Mouse (Mus musculus): ENCODE results near the gene Sgms2. TPM values are rescaled to one million over a fixed set of nuclear protein-coding genes. Genes with fewer than 3 reads are reported as not detected.
A peak's percentile ranks its signal among the peaks of the same experiment; 100 is the strongest.
"Not testable (repeated sequence)": the region's sequence is repeated elsewhere in the genome, so short reads cannot be mapped to it uniquely, and the experiment has no call there.

Sgms2 gene
- polyA plus RNA-seq, 1 experiment from 2014 or later: 1.6 TPM

DNA sequence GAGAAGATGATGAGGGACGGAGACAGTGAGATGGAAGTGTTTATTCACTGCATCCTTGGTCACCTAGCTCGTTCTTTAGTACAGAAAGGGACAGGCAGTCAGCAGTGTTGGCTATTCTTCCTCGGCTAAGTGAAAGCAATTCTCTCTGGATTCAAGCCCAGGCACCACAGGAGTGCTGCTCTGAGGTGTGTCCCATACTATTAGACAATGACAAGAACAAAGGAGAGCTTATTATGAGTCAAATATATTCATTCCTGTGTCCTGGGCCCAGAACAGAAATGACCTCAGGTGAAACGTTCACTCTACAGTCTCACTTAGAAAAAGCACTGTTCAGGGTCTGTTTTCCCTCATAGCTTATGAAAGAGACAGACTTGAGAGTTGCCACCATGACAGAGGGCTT lies 151.9 kb downstream of the Sgms2 start:
- ATAC-seq (ENCODE audit: low read depth): no peak

DNA sequence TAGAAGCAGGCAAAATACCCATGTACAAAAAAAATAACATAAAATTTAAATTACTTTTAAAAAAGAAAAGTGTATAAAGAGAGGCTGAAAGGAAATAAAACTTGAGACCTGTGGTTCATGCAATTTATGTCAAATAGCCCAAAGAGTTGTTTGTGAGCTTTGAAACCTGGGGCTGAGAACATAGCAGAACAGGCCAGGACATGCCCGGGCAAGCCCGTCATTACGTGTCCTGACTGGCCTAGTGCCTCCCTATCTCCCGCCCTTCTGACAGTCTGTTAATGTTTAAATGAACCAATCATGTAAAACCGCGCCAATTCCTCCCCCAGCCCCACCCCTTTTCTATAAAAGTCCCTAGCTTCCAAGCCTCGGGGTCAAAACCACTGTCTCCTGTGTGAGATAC lies 153.5 kb downstream of the Sgms2 start:
- ATAC-seq (ENCODE audit: low read depth); H3K4me3 ChIP-seq (ENCODE audit: low read depth, low read length); H3K9ac ChIP-seq (replicated peaks; ENCODE audit: low read depth, low read length); H3K4me2 ChIP-seq (ENCODE audit: low read depth, low read length); H3K9me3 ChIP-seq (ENCODE audit: control insufficient read depth, low read length); H3K36me3 ChIP-seq (ENCODE audit: control insufficient read depth, insufficient read depth, low read length); H3K27ac ChIP-seq (ENCODE audit: low read depth, low read length); H3K27me3 ChIP-seq (ENCODE audit: control insufficient read depth, insufficient read depth, low read length); H3K4me1 ChIP-seq (ENCODE audit: control insufficient read depth, insufficient read depth, low read length): not testable (repeated sequence)
- WGBS: 94% methylated on average over 6 of the region's 7 CpGs

More for the DNA sequence above, 151.9 kb downstream of the Sgms2 start:
- 67% methylated on average over 4 of the region's 4 CpGs for WGBS
- 0 out of 2 replicates have a peak, but pooled peaks cover 3% of the 10 kb centered on the region for H3K4me1 ChIP-seq (ENCODE audit: control insufficient read depth, insufficient read depth, low read length)
- H3K4me3 ChIP-seq (ENCODE audit: low read depth, low read length): no peak overlapping the region
- H3K27ac ChIP-seq (ENCODE audit: low read depth, low read length): no peak overlapping the region
- H3K9me3 ChIP-seq (ENCODE audit: control insufficient read depth, low read length): no peaks in the 10 kb centered on the region
- H3K27me3 ChIP-seq (ENCODE audit: control insufficient read depth, insufficient read depth, low read length): no peaks in the 10 kb centered on the region
- no peaks in the 10 kb centered on the region for H3K36me3 ChIP-seq (ENCODE audit: control insufficient read depth, insufficient read depth, low read length)
- H3K9ac ChIP-seq (replicated peaks; ENCODE audit: low read depth, low read length): no peak overlapping the region
- H3K4me2 ChIP-seq (ENCODE audit: low read depth, low read length): no peak overlapping the region

DNA sequence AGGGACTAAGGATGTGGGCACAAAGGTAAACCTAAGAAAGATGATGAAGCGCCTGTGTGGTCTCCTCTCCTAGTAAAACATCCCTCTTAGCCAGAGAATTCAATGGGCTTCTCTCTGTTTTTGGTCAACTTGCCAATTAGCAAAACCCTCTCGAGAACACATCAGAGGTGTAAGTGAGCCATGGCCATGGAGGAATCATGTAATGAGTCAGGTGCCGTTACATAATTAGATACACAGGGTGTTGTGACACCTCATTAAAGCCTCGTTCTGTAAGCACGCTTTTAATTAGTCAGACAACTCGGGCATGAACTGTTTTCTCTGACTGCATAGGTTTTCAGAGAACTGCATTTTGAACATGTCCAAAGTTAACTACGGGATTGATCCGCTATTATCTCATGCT lies 154.6 kb downstream of the Sgms2 start:
- ATAC-seq (ENCODE audit: low read depth): peak; percentile 51; the same call in 1 of the 2 replicates
- WGBS: 65% methylated on average over 8 of the region's 8 CpGs
- Histone ChIP-seq H3K9me3 (ENCODE audit: control insufficient read depth, low read length) (no peaks in the 10 kb centered on the region), H3K4me1 (ENCODE audit: control insufficient read depth, insufficient read depth, low read length) (0 out of 2 replicates have a peak, but pooled peaks cover 3% of the 10 kb centered on the region), H3K9ac (replicated peaks; ENCODE audit: low read depth, low read length) (no peak overlapping the region), H3K4me3 (ENCODE audit: low read depth, low read length) (no peak overlapping the region), H3K36me3 (ENCODE audit: control insufficient read depth, insufficient read depth, low read length) (no peaks in the 10 kb centered on the region), H3K4me2 (ENCODE audit: low read depth, low read length) (no peak overlapping the region), H3K27me3 (ENCODE audit: control insufficient read depth, insufficient read depth, low read length) (no peaks in the 10 kb centered on the region), H3K27ac (ENCODE audit: low read depth, low read length) (no peak overlapping the region)

DNA sequence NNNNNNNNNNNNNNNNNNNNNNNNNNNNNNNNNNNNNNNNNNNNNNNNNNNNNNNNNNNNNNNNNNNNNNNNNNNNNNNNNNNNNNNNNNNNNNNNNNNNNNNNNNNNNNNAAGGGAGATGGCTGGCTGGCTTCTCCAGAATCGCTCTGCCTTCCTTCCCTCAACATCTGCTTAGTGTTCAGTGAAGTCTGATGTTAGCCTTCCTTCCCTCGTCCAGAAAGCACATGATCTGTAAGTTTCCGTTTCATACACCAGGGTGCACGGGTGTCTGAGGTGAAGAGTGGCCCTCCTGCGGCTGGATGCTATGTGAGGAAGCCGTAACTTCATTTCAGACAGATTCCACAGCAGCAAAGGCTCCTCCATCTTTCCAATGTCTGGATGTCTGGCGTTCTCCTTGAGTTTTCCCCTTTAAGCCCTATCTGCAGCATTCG lies 156.1 kb downstream of the Sgms2 start:
- Histone ChIP-seq H3K9ac (replicated peaks; ENCODE audit: low read depth, low read length) (no peak overlapping the region), H3K4me3 (ENCODE audit: low read depth, low read length) (no peak overlapping the region), H3K4me1 (ENCODE audit: control insufficient read depth, insufficient read depth, low read length) (0 out of 2 replicates have a peak, but pooled peaks cover 3% of the 10 kb centered on the region), H3K27ac (ENCODE audit: low read depth, low read length) (no peak overlapping the region), H3K4me2 (ENCODE audit: low read depth, low read length) (no peak overlapping the region), H3K27me3 (ENCODE audit: control insufficient read depth, insufficient read depth, low read length) (no peaks in the 10 kb centered on the region), H3K36me3 (ENCODE audit: control insufficient read depth, insufficient read depth, low read length) (no peaks in the 10 kb centered on the region), H3K9me3 (ENCODE audit: control insufficient read depth, low read length) (no peaks in the 10 kb centered on the region)
- no peak for ATAC-seq (ENCODE audit: low read depth)
- WGBS: 75% methylated on average over 8 of the region's 8 CpGs

DNA sequence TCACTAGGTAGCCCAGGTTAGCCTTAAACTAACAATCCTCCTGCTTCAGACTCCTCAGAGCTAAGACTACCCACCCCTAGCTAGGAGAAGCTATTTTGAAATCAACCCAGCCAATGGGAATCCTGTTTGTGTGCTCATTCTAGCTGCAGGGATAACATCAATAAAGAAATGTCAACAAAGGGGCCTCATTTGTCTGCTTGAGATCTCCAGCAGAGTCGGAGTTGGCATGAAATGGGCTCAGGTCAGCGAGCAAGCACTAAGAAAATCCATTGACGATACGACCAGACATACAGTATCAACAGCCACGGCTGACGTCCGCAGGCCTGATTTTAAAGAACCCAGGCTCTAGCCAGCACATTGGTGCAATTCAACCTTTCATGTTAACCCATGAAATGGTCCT lies 164.0 kb downstream of the Sgms2 start:
- Histone ChIP-seq H3K9me3 (ENCODE audit: control insufficient read depth, low read length) (no peaks in the 10 kb centered on the region), H3K27me3 (ENCODE audit: control insufficient read depth, insufficient read depth, low read length) (no peaks in the 10 kb centered on the region), H3K36me3 (ENCODE audit: control insufficient read depth, insufficient read depth, low read length) (no peaks in the 10 kb centered on the region), H3K27ac (ENCODE audit: low read depth, low read length) (no peak overlapping the region), H3K4me2 (ENCODE audit: low read depth, low read length) (no peak overlapping the region), H3K4me3 (ENCODE audit: low read depth, low read length) (no peak overlapping the region), H3K4me1 (ENCODE audit: control insufficient read depth, insufficient read depth, low read length) (no peaks in the 10 kb centered on the region), H3K9ac (replicated peaks; ENCODE audit: low read depth, low read length) (no peak overlapping the region)
- WGBS: 35% methylated on average over 7 of the region's 7 CpGs
- ATAC-seq (ENCODE audit: low read depth): no peak

DNA sequence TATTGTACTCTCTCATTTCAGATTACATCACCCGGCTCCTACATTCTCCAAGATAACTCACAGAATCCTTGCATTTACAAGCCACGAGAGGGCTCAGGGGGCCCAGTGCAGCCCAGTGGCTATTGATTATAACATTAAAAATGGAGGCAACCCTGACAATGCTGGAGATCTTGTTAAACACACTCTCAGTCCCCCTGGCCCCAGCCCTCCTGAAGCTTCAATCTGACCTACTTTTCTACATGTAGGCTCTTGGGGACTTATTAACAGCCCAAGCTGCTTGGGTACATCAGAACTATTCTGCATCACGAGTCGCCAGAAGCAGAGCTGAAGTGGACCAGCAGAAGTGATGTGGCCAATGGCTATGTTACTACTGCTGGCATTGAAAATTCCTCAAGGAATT lies 164.6 kb downstream of the Sgms2 start:
- no peaks in the 10 kb centered on the region for H3K4me1 ChIP-seq (ENCODE audit: control insufficient read depth, insufficient read depth, low read length)
- no peak for ATAC-seq (ENCODE audit: low read depth)
- no peak overlapping the region for H3K9ac ChIP-seq (replicated peaks; ENCODE audit: low read depth, low read length)
- H3K36me3 ChIP-seq (ENCODE audit: control insufficient read depth, insufficient read depth, low read length): no peaks in the 10 kb centered on the region
- H3K9me3 ChIP-seq (ENCODE audit: control insufficient read depth, low read length): no peaks in the 10 kb centered on the region
- no peak overlapping the region for H3K27ac ChIP-seq (ENCODE audit: low read depth, low read length)
- H3K4me3 ChIP-seq (ENCODE audit: low read depth, low read length): no peak overlapping the region
- H3K27me3 ChIP-seq (ENCODE audit: control insufficient read depth, insufficient read depth, low read length): no peaks in the 10 kb centered on the region
- H3K4me2 ChIP-seq (ENCODE audit: low read depth, low read length): no peak overlapping the region
- 86% methylated on average over 4 of the region's 4 CpGs for WGBS

DNA sequence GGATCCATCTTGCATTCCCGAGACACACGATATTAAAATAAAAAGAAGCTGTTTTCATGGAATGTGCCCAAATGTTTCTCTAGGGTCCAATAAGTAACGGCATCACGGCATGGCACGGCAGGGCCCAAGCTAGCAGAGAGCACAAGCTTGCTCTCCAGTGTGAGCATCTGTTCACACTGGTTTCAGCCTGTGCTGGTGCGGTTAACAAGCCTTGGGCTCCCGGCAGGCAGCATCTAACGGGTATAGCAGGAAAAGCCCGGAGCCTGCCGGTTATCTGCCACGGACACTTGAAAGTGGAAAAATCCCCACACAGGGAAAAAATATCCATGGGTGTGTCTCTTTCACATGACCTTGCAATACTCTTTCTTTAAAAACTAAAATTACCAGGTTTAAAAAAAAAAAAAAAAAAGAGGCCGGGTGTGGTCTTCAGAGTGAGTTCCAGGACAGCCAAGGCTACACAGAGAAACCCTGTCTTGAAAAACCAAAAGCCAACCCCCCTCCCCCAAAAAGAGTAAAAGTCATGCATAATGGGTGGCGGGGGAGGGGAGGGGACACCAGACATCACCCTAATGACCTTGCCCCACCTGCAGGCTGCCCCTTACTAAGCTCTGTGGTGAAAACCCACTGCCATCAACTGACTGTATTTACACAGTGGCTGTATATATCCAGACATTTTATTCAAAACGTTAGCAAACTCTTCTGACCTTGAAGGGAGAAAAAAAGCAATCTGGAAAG lies 169.0 kb downstream of the Sgms2 start:
- H3K4me1 ChIP-seq (ENCODE audit: control insufficient read depth, insufficient read depth, low read length): no peaks in the 10 kb centered on the region
- H3K4me3 ChIP-seq (ENCODE audit: low read depth, low read length): no peak overlapping the region
- H3K9ac ChIP-seq (replicated peaks; ENCODE audit: low read depth, low read length): no peak overlapping the region
- H3K9me3 ChIP-seq (ENCODE audit: control insufficient read depth, low read length): no peaks in the 10 kb centered on the region
- H3K36me3 ChIP-seq (ENCODE audit: control insufficient read depth, insufficient read depth, low read length): no peaks in the 10 kb centered on the region
- H3K27me3 ChIP-seq (ENCODE audit: control insufficient read depth, insufficient read depth, low read length): no peaks in the 10 kb centered on the region
- WGBS: 44% methylated on average over 14 of the region's 14 CpGs
- H3K27ac ChIP-seq (ENCODE audit: low read depth, low read length): no peak overlapping the region
- peak; percentile 66; the same call in 1 of the 2 replicates for ATAC-seq (ENCODE audit: low read depth)
- no peak overlapping the region for H3K4me2 ChIP-seq (ENCODE audit: low read depth, low read length)

DNA sequence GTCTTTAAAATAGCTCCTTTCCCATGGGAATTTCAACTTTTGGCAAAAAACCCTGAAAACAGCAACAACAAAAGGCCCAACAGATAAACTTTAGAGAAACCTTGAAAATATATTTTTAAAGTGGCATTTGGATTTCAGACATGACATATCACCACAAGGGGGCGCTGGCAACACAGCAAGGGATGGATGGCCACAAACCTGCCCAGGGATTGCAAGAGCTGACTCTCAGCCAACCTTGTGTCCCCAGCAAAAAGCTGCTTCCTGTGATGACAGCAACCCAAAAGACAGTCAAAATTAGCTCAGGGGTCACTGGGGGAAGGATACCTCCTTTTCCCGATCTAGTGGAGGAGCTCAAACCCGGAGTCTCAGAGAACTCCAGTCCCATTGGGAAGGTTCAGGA lies 171.0 kb downstream of the Sgms2 start:
- Histone ChIP-seq H3K4me1 (ENCODE audit: control insufficient read depth, insufficient read depth, low read length) (no peaks in the 10 kb centered on the region), H3K27me3 (ENCODE audit: control insufficient read depth, insufficient read depth, low read length) (0 out of 2 replicates have a peak, but pooled peaks cover 3% of the 10 kb centered on the region), H3K27ac (ENCODE audit: low read depth, low read length) (no peak overlapping the region), H3K4me2 (ENCODE audit: low read depth, low read length) (no peak overlapping the region), H3K36me3 (ENCODE audit: control insufficient read depth, insufficient read depth, low read length) (no peaks in the 10 kb centered on the region), H3K9me3 (ENCODE audit: control insufficient read depth, low read length) (no peaks in the 10 kb centered on the region), H3K9ac (replicated peaks; ENCODE audit: low read depth, low read length) (no peak overlapping the region), H3K4me3 (ENCODE audit: low read depth, low read length) (no peak overlapping the region)
- ATAC-seq (ENCODE audit: low read depth): 0 out of 2 replicates have a peak, but pooled peaks have one; percentile 42
- 8% methylated on average over 3 of the region's 3 CpGs for whole genome bisulfite sequencing

DNA sequence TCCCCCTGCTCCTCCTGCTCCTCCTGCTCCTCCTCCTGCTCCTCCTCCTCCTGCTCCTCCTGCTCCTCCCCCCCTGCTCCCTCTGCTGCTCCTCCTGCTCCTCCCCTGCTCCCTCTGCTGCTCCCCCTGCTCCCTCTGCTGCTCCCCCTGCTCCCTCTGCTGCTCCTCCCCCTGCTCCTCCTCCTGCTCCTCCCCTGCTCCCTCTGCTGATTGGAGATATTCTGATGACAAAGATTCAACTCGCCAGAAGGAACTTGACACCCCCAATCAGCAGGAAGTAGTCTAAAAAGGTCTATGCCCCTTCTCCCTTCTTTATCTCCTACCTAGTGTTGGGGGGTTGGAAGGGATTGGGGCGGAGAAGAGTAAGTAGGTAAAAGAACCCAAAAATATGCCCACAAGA lies 173.0 kb downstream of the Sgms2 start:
- H3K27me3 ChIP-seq (ENCODE audit: control insufficient read depth, insufficient read depth, low read length): 0 out of 2 replicates have a peak, but pooled peaks cover 3% of the 10 kb centered on the region
- WGBS: 61% methylated on average over 2 of the region's 2 CpGs
- H3K4me1 ChIP-seq (ENCODE audit: control insufficient read depth, insufficient read depth, low read length): no peaks in the 10 kb centered on the region
- H3K9ac ChIP-seq (replicated peaks; ENCODE audit: low read depth, low read length): no peak overlapping the region
- H3K27ac ChIP-seq (ENCODE audit: low read depth, low read length): no peak overlapping the region
- H3K4me2 ChIP-seq (ENCODE audit: low read depth, low read length): no peak overlapping the region
- H3K9me3 ChIP-seq (ENCODE audit: control insufficient read depth, low read length): no peaks in the 10 kb centered on the region
- no peak overlapping the region for H3K4me3 ChIP-seq (ENCODE audit: low read depth, low read length)
- no peaks in the 10 kb centered on the region for H3K36me3 ChIP-seq (ENCODE audit: control insufficient read depth, insufficient read depth, low read length)
- ATAC-seq (ENCODE audit: low read depth): no peak

All from neural tube, embryonic 14.5 days (tissue).